Mouse (Mus musculus) fat pad, adult 2 months (tissue): ENCODE measurements around the gene Ank2.

ENCODE experiments used
- DNase-seq: peaks from one replicate; pipeline ENCODE4 v3.0.0-alpha.2; 2011; ENCODE audit warnings: low read depth, low spot score; ENCODE audit errors: extremely low read depth

Ank2 gene

DNA sequence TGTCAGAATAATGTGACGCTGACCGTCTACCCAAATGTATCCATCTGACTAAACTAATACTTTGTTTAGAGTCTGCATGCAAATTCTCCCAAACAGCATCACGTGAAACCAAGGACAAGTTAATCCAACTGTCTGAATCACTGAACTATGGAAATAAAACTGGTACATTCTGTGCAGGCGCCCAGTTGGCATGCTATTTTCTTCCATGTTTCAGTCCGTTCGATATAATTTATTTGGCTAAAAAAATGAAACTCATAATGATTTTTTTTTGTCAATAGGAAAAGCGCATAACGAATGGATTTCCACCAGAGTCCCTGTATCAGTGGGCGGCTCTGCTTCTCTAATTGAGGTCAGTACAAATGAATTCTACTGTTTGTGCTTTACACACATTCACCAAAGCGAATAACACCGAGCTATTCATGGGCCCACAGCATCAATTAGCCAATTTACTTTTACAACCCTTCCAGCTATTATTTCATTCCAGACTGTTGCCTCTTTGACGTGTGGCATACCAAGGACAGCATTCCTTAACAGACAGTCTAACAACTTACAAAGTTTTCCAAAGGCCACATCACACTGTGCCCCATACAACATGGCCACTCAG, 368.9 kb downstream of the Ank2 start:
- DNase-seq, result no peak

DNA sequence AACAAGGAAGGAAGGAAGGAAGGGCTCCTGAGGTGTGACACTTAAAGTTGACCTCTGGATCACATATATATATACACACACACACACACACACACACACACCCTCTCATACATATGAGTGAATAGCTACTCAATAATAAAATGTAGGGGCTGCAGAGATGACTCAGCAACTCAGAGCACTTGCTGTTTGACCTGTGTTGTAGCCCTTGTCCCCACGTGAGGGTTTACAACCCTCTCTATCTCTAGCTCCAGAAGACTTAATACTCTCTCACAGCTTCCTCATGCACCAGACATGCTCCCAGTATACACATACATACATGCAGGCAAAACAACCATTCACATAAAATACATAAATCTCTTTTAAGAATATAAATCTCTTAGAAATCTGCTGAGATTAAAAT, 369.4 kb downstream of the Ank2 start:
- no peak for DNase-seq

DNA sequence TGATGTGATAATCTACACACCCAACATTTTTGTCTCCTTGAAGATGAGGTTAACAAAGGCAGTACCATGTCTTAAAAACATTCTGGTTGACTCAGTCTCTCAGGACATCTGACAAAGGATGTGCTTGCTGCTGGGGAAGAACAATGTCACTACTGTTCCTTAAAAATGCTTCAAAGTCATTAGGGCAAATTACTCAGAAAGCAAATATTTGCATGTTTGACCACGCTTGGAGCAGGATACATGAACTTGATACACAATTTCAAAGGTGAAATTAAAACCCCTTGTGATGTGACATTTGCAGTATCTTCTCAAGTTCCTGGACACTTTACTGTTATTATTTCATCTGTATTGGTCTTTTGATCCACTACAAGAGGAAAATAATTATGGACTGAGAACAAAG, 371.5 kb downstream of the Ank2 start:
- DNase-seq, result no peak

DNA sequence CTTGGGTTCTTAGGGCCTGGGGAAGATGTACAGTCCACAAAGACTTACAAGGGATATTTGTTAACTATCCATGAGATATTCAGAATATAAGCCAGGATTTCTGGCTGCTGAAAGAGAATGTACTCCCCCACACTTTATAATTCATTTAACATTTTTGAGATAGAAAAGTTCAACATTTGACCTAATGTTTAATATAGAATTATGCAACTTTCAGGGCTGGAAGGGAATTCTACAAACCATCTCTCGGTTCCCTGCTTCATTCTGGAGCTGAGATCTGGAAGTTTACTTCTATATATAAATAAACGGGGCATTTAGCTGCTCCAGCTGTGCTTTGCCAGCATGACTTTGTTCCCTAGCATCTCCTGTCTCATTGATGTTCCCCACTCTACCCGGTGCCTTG, 372.9 kb downstream of the Ank2 start:
- DNase-seq, result no peak

DNA sequence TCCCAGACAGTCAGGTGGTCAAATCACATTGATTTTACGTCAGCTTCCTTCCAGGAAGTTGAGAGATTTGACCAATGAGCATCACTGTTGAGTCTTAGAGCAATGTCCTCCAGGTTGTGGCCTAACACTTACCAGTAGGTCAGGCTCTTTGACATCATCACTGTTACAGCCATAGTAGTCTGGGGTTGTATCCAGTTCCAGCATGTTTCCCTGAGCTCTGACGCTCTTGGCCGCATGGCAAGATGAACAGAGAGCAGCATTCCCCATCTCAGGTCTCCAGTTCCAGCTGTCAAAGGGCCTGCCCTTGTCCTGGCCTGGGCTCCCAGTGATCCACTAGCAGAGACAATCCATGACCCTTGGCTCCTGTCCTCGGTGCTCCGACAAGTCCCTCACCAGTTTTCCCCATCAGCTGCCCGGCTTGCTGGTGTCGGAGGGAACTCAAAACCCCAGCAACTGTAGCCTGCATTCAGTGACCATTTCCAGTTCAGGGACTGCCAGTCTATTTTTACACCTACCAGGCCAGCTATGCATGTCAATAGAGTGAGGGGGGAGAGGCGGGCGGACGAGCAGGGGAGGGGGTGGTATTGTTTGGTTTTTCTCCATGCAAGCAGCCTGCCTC, 374.7 kb downstream of the Ank2 start:
- no peak for DNase-seq

DNA sequence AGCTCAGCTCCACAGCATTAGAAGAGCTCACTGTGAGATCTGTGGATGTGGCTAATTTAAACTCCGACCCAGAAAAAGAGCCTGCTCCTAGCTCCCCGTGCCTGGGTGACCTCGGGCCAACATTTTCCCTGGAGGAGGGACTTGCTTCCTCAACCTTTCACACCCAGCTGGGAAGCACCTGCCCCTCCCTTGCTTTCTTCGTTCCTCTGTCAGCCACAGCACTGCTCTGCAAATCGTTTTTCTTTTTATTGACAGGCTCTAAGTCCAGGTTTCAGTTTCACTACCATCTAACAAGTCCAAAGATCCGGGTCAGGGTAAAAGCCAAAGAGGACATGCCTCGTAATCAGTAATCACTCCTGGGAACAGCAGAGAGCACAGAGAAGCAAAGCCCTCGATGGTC, 375.8 kb downstream of the Ank2 start:
- DNase-seq, result no peak

DNA sequence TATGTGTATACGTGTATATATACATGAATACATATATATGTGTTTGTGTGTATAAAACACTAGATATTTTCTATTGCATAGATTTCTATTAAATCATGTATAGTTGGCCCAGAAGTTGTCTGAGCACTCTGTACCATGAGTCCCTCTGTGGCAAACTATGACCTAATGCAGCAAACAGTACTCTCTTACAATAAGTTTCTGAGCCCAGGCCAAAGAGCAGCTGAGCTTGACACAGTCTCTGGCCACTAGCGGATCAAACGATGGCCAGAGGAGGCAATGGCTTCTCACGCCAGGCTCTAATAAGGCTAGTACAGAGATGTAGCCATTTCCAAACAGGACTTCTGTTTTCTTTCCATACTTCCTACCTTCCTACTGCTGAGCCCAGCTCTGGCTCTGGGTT, 380.4 kb downstream of the Ank2 start:
- no peak for DNase-seq

DNA sequence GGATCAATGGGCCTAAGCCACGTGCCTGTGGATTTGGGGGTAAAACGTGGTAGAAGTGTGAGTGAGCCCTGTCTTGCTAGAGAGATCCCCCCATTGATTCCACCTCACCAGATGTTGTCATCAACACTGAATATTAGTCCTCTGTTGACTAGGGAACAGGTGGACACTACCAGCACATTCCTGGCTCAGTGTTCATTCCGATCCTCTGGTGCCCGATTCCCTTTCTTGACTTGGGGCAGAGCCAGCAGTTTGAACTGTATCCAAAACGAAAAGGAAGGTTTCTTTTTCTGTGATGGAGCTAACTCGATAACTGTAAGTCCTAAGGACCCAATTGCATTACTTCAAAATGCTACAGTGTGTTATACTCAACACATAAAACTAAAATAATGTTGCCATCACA, 382.9 kb downstream of the Ank2 start:
- DNase-seq, result no peak

DNA sequence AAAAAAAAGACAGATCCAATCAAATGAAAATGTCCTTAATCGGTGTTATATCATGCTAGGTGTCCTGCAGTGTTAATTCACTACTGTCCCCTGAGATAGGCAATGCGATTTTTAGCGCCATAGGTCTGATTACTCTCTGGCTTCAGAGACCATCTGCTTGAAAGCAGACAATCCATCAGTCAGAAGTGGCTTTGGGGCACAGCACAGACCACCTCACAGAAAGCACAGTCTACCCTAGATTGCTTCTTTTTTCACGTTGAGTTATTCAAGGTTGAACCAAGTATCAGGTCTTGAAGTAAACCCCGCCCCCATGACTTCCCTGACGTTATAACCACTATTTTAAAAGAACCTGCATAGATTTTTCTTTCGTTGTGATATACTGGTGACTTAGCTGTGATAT, 385.9 kb downstream of the Ank2 start:
- DNase-seq, result no peak

DNA sequence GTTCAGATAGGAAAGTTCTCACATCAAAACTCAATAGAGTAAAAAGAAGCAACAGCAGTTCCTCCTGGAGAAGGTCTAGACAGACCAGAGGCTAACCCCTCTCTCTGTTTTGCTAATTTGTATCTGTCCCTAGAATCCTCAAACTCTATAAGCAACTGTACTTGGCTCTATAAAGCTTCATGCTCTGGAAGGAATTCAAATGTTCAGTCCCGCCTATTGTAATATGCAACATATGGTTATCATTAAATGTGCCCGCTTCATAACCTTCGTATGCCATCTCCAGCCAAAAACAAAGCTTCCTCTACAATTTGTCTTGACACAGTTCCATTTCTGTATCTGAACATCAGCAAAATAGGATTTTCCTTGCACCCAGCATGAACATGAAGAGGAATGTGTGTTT, 389.7 kb downstream of the Ank2 start:
- no peak for DNase-seq

DNA sequence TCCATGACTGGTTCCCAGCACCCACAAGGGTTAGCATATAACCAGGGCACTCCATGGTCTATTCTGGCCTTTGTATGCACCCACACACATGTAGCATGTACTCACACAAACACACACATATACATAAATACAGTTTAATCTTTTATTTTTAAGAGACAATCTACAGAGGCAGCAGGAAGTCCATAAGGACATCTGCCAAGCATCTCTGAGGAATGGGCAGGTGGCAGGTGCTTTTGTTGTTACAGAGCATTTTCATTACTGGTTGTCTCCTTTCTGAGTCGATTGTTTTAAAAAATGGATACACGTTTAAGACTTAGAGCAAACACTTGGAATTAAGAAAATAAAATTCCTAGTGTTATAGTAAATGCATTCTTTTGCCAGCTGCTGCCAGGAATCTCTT, 390.7 kb downstream of the Ank2 start:
- DNase-seq, result no peak

DNA sequence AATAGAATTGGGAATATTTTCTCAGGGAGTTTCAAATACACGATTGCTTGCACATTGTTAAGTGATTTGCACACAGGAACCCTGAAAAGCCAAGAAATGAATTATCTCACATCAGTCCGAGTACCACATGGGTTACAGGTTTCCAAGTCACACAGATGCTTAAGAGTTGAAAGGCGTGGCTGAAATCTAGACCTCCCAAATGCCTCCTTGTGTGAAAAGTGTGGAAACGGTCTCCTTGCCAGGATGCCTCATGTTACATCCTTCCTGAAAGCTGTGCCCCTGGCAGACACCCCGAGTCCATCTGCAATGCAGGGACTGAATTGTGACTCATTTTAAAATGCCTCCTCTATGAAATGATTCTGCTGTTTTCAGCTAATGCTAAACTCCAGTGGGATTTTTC, 391.9 kb downstream of the Ank2 start:
- DNase-seq, result no peak

DNA sequence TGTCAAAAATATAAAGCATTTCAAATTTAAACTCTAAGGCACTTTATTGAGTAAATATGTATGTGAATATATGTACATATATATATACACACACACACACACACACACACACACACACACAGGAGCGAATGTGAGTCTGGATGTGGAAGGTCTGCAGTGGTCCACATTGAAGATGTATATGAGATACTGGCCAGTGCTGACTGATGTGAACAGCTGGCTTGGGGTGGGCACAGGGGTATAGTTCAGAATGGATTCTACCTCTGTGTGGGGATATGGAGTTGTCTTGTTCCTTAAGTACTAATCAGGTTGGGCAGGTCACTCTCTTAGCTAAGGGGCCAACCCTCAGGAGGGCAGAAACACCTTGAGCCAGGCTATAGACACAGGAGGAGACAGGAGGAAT, 397.8 kb downstream of the Ank2 start:
- DNase-seq, result no peak

DNA sequence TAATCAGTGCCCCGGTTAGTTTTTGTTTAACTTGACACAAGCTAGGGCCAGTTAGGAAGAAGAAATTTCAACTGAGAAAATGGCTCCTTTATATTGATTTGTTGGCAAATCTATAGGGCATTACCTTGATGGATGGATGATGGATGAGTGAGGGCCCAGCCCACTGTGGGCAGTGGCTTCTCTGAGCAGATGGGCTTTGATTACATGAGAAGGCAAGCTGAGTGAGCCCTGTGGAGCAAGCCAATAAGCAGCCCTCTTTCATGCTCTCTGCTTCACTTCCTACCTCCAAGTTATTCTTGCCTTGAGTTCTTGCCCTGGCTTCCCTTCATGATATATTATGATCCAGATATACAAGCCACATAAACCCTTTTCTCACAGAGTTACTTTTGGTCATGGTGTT, 401.4 kb downstream of the Ank2 start:
- DNase-seq, result no peak

DNA sequence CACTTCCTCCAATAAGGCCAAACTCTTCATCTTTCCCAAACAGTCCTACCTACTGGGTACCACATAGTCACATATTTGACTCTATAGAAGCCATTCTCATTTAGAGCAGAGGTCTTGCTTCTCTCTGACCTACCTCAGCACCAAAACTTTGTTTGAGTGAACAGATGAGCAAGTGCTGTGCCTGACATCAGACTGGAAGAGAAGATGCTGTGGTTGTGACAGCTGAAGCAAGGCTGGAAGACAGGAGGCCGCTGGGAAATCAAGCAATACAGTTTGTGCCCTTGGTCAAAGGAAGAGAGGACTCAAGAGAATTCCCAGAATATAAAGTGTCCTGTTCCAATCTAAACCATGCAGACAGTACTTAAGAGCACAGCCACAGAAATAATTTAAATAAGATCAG, 402.0 kb downstream of the Ank2 start:
- DNase-seq, result no peak

DNA sequence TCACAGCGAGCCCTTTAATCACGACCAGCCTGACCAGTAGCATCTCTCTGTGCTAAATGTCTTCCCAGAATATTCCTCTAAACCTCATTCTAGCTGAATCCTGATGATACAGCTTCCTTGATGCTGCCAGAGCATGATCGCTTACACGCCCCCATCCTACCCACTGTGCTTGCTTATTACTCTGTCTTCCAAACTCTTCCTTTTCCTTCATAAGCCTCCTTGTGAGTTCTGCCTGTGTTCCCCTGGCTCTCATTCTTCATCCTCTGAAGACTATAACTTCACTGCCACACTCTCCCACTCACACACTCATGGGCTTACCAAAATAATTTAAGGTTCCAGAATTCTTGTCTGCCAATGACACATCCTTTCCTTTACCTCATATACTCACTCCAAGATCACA, 405.5 kb downstream of the Ank2 start:
- DNase-seq, result no peak

DNA sequence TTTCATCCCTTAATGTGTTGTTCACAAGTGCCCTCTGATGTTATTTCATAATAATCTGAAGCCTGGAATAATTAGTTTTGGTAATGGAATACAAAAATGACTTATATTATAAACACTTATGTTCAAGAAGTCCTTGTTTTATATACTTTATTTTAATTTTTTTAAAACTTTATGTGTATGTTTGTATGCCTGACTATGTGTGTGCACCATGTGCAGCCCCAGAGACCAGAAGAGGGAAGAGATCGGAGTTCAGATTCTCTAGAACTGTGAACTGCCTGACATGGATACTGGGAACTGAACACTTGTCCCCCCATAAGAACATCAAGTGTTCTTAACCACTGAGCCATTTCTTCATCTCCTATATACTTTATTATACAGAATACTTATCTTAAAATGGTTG, 411.6 kb downstream of the Ank2 start:
- no peak for DNase-seq

DNA sequence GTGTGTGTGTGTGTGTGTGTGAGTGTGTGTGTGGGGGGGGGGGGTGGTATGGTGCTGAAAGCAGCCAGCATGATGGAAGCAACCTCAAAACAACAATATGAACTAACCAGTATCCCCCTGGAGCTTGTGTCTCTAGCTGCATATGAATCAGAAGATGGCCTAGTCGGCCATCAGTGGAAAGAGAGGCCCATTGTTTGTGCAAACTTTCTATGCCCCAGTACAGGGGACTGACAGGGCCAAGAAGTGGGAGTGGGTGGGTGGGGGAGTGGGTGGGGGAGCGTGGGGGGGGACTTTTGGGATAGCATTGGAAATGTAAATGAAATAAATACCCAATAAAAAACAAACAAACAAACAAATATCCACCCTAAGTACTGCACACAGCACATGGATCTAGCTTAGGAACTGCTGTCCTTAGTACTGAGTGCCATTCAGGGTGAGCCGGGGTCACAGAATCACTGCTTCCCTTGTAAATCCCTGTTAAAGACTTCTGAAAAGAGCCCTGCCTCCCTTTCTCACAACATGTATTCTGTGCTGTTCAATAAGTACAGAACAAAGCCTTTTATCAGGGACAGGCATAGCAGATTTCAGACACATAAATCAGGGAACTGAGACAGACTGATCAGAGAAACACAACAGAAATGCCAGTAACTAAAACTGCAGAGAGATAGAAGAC, 412.2 kb downstream of the Ank2 start:
- DNase-seq, result no peak

DNA sequence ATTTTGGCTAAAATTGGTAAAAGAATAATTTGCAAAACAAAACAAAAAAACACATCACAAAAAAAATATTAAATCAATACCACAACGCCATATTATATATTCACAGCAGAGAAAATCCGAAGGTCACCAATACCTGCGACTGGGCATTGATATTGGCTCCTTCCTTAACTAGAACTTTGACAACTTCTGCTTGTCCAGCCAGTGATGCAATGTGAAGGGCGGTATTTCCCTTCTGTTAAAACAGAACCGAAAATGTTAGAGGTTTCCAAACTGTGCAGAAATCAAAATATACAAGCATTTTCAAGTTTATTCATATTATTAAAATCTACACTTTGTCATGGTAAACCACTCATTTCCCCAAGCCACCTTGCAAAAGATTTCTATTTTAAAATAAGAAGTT, 421.8 kb downstream of the Ank2 start:
- DNase-seq, result no peak

DNA sequence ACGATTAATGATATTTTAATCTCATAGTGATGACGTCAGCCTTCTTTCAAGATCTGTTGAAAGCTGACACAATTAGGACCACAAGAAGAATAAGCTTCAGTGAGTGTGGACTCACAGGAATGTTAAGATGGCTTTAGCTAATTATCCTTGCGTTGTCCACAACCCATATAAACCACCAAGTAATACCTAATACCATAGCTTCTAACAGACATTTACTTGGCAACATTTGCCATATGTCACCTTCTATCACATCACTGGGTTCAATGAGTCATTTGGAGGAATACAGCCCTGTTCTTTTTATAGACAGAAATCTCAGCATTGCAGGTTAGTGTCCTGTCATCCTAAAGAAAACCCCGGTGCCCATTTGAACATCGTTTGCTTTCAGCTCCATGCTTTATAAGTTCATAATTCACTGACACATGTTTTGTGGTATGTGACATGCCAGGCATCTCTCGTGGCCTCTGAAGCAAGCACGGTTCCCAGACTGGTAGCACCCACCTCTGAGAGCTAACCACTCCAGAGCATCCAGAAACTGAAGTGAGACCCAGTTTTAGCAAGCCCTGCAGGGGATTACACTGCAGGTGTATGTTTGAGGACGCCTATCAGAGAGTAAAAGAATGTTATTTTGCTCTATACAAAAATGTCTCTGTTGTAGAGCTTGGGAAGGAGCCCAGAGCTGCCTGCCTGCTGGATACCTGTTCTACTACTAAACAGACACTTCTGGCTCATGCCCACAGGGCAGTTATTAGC, 423.4 kb downstream of the Ank2 start:
- no peak for DNase-seq

DNA sequence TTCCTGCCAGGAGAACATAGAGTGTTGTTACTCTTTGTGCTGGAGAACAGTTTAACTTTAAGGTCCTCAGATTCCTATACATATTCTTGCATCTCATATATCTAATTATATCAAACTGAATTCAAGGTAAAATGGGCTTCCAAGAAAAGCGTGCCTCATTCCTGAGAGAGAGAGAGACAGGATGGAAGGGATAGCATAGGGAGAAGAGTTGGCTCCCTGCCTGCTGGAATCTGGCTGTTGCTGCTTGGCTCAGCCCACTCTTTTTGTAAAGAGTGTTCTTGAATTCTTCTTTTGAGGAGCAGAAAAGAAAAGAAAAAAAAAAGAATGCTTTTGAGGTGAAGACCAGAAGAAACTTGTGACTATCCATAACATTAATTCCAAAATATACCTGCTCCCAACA, 427.7 kb downstream of the Ank2 start:
- DNase-seq, result no peak
